Mouse (Mus musculus): ENCODE data around the gene Ypel3.

The Ypel3 gene

DNA sequence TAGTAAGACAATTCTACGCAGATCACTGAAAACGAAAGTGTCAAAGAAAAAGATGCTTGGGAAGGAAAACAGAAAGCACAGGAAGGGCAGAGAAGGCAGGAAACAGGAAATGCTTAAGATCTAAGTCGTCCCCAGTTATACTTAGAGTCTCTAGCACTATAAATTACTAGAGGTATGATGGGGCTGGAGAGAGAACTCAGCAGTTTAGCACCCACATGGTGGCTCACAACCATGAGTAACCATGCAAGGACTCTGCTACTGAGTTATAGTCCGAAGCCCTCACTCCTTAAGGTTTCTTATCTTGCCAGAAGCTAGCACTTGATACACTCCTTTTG lies 17.5 kb downstream of the Ypel3 start:
- no peak for DNase-seq

DNA sequence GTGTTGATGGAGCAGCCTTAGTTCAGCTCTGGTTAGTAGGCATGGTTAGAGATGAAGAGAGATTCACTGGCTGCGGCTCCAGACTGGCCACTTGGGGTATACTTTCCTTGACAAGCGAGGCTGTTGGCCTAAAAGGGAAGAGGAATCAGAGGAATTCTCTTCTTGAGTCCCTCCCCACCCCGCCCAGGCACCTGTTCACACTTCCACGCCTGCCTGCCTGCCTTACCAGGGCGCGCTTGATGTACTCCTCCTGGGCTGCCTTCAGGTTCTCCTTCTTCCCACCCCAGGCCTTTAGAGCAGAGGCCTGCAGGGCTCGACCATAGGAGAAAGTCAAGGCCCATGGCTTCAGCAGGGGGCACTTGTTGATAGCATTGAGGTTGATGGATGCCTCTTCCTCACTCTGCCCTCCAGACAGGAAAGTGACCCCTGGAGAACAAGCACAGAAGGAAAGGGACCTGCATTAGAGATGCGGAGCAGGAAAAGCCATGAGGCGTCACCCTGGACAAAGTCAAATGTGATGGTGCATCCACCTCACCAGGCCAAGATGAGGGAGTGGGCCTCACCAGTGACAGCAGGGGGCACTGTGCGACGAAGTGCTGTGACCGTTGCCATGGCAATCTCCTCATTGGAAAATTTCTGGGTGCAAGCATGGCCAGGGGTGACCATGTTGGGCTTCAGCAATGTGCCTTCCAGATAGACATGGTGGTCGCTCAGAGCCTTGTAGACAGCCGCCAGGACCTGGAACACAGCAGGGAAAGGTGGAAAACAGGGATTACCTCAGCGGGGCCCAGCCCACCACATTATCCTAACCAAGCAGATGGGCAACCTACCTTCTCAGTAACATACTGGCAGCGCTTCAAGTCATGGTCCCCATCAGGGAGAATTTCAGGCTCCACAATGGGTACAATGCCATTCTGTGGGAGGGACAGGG lies 18.9 kb downstream of the Ypel3 start:
- DNase-seq, result no peak

DNA sequence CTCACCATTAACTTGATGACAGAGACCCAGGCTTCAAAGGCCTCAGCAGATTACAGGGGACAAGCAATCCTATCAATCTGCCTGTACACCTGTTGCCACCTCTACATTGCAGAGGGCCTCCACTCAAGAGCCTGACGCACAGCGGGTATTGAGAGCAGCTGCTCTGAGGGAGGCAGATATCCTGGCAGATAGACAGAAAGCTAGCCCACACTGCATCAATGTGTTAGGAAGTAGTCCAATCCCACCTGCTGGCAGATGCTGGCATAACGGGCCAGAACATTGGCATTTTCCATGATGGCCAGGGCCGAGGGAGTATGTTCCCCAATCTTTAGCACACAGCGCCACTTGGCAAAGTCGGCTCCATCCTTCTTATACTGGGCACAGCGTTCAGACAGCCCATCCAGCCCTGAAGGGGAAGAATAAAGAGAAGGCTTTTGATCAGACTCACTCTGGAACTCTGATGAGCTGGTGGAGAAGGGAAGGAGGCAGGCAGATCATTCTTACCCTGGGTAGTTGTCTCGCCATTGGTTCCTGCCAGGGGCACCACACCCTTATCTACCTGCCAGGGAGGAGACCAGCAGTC lies 19.7 kb downstream of the Ypel3 start:
- DNase-seq, result peak; percentile 62 to 66

DNA sequence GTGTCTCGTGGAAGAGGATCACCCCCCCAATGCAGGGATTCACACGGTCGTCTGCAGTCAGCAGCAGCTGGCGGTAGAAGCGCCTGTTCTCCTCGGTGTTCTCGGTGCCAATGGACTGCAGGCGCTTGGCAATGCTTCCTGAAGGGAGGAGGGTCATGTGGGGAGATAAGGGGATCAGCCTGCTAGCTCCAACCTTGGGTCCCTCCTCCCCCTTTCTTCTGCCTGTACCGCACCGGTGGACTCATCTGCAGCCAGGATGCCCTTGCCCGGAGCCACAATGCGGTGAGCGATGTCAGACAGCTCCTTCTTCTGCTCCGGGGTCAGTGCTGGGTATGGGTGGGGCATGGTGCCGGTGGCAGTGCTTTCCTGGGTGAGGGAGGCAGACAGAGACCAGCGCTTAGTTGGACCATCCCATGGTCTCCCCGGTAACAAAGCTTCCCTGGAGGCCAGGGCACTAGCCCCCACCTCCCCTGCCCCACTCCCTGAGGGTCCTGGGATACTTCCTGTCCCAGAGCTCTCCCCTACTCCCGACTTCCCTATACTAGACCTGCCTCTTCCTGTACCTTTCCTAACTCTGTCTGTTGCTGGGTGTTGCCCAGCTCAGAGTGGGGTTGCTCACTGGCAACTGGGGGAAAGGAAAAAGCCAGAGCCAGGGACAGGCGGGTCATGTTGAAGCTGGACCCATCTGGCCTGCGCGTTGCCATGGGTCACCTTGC lies 20.8 kb downstream of the Ypel3 start, which contains the start of gene Fam57b:
Fam57b (plus strand) TSS at position 258 of the 716 bp plus-strand sequence.
- no peak for DNase-seq

DNA sequence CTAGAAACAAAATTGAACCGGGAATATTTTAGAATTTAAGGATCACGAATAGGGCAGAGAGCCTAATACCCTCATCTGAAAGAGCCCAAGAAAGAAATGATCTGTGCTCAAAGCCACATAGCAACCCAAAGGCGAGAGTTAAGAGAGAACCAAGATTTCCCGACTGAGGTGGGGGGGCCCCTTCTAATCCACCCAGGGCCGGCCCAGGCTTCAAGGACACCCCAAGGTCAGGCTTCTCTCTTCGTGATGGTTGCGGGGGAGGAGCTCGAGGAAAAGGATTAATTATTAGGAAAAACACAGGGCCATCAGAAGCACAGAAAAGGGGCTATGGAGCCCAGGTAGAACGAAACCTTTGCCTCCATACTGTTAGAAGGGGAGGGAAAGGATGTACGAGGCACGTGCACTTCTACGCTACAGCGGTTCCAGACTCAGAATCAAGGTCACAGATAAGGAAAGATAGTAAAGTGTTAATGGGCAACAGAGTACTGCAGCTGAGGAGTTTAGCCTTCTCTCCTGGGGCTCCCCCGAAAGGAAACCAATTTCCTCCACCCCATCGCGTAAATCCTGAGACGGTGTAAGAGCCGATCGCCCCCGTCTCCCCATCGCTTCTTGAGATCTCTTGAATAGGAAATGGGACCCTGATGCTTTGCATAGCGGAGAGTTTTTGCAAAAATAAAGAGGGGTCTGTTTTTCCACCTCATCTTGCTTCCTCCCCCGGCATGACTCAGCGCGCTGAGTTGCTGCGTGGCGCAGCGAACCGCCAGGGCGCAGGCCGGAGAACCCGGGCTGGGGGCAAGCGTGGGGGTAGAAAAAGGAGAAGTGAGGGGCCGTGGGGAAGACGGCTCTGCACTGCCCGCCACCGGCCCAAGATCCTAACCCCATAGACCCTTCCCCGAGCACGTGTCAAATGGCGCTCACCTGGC lies 21.6 kb downstream of the Ypel3 start:
- DNase-seq, result peak in 1 of 2 experiments; percentile 72

DNA sequence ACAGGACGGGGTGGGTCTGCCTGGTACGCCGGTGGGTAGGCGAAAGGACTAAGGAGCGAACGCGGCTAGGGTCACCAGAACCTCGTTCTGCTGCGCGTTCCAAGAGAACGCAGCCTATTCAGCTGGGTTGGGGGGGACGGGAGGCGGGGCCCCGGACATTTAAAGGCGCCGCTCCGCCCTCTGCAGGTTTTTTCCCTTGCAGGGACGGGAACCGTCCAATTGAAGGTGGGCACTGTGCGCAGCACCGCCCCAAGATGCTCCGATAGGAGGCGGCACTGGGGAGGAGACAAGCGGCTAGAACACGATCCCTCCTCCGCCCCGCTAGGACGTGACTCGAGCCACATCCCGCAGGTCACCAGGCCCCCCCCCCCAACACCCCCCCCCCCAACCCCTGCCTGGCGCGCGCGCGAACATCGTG lies 22.3 kb downstream of the Ypel3 start:
- DNase-seq, result peak; percentile 92 to 94

DNA sequence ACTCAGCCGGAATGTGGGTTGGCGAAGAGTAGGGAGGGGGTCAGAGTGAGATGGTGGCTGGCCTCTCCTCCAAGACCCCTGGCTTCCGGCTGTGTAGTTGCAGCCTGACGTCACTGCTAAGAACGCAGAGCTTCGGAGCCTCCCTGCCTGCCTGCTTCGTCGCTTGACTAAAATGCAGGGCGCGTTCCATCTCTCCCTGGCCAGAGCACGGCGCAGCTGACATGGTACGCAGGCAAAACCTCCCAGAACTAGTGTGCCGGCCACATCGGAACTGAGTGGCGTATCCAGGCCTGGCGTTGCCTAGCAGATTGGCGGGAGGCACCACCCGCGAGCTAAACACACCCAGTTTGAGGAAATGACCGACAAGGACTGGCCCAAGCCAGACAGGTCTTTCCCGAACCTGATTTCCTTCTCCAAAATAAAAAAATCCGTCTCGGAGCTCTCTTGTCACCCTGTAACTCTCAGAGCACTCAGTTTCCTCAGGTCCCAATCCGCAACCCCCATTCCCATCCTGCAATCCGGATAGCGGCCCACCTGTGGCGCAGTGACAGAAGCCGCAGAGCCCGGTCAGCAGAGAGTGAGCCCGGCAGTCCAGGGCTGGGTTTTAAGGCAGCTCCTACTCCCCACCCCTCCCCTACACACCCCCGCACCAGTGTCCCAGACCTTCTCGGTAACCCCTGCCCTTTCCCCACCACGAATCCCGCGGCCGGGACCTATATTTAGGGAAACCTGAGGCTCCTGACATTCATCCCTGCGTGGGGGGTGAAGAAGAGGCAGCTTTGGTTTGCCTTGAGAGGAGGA lies 22.9 kb downstream of the Ypel3 start:
- DNase-seq, result no peak

DNA sequence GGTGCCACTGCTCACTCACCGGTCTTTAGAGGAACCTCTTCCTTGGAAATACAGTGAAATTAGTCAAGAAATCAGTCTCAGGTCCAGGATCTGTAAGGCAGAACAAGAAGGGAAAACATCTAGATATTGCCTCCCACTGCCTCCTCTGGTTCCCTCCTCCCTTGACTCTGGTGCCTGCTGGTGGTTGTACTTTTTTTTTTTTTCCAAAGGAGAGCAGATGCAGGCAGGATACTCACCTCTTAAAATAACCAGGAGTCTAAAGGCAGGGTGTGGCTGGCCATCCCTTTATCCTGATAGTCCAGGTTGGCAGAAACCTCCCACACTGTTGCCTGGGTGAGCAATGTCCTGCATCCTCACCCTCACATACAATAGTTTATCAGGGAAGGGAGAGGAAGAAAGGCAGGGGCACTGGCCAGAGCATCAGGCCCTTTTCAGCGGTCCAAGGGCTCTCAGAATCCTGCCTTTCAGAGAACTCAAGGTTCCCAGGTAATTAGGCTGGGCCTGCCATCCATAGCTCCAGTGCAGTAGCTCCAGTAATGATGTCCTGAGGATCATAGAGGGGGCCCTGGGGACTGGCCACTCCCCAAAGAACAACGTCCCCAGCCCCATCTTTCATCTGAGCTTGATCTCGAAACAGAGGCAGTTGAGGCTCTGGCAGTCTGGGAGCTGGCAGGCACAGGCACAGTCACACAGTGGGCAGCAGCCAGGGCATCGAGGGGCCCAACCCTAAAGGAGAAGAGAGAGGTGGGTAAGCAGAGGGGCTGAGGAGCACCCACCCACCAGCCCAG lies 23.7 kb downstream of the Ypel3 start:
- DNase-seq, result no peak

DNA sequence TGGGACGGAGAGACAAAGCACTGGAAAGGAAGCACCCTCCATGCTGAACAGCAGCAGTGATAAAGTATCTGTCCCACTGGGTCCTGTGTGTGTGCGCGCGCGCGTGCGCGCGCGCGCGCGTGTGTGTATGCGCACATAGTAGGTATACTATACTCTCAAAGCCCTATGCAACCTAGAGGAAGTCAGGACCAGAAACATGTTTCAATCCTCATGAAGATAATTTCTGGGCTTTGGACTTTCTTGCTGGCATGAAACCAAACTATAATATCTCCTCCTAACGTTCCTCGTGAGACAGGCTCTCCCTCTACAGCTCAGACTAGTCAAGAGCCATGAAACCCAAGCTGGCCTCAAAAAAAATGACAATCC lies 24.3 kb downstream of the Ypel3 start:
- no peak for DNase-seq

DNA sequence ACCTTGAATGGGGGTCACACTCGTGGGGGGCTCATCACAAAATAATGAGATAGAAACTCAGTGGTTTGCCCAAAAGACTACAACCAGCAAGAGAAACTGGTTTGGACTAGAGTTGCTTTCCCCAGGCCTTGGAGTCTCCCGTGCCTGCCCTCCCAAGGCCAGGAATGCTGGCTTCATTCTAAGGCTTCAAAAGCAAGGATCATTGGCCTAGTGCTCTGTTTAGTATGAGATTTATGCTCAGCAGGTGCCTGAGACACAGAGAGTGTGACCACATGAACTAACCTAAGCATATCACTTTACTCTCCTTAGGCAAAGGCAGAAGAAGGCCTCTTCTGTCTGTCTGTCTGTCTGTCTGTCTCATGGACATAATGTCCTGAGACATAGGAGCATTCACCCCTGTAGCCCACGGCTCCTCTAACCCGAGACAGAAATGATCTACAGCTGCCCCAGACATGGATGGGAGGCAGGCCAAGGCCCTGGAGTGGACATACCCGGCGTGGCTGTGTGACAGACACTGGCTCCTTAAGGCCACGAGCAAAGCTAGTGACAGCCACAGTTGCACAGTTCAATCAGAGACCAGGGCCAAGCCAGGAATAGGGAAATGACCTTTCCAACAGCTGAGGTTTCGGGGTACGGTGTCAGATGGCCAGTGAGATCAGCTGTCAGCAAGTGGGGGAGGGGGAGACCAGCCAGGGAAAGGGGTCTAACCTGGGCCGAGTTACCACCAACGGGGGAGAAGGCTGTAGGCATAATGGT lies 25.6 kb downstream of the Ypel3 start:
- DNase-seq, result no peak

DNA sequence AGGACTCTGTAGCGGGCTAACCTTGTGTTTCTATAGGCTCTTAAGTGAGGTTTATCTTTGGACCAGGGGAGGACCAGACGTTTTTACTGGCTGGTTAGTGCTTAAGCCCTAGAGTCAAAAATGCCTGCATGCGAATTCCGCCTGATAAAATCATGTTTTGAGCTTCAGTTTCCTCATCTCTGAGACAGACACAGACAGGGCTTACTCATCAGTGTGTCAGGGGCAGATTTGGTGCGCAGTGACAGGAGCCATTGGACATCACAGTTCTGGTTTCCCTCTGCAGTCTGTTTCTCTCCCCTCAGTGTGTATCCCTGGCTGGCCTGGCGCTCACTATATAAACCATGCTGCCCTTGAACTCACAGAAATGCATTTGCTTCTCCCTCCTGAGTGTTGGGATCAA lies 26.4 kb downstream of the Ypel3 start:
- no peak for DNase-seq

DNA sequence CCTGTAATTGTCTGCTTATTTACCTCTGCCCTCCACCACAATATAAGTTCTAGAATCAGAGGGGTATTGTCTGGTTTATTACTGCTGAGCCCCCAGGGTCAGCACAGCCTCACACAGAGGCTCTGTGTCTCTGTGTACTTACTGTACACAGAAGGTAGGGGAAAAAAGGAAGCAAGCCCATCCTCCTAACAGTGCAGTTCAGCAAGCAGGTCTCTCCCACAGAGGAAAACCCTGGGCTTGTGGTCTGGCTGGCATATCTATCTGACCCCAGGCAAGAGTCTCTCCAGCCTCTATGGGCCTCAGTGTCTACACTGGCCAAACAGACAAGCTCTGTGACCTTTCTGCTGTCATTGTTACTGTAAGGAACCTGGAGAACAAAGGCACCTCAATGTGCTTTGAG lies 27.0 kb downstream of the Ypel3 start:
- no peak for DNase-seq

DNA sequence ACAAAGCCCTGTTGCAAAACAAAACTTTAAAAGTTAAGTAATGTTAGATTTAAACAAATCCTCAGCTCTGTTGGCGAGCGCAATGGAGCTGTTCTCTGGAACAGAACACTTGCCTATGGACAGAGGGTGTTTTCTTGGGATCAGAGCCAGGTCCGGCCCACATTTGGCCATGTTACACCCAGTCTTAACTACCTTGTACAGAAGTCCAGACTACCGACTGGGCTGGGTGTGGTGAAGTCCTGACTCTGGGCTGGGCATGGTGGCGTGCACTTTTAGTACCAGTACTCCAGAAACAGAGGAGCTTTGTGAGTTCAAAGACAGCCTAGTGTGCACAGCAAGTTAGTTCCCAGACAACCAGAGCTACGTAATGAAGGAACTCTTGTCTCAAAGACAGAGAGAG lies 30.2 kb downstream of the Ypel3 start:
- no peak for DNase-seq

DNA sequence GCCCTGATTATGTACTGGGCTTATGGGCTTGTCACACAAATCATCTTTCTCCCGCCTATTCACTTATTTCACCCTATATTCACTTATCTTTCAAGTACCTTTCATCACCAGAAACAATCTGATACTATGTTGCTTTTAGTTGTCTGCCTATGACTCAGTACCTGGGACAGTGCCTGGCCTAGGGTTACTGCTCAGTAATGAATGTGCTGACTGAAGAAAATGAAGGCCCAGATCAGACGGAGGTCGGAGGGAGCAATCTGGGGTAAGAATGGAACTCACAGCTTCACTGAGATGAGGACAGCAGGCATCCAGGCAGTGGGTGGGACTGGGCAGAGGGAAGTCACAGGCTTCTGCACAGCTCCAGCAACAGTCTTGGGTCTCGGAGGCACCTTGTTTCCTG lies 30.6 kb downstream of the Ypel3 start:
- no peak for DNase-seq

DNA sequence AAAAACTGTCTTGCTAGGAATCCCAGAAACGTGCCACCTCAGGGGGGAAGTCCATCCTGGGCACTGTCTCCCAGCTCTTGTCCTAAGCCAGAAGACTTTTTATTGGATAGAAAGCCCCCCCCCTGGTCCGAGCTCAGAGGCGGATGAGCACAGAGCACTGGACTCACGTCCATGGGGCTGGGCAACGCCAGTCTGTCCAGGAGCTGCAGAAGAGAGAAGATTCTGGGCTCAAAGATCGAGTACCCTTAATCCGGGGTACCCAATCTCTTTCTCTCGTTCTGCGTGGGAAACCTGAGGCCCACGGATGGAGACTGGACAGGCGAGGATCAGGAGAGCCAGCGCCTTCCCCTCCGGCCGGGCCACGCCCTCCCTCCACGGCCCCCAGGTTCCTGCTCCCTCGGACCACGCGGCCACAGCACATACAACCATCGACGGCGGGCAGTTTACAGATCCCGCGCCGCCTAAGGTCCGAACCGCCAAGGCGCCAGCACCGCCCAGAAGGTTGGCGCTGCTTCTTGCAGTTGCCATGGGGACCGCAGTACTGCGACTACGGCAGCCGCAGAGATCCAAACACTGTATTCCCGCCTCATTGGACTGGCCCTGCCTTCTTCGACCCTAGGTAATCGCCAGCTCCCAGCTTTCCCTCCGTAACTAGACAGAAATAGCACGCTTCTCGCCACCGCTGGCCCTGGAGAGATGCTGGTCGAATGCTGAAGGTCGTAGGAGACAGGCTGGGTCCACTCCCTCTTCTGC lies 32.1 kb downstream of the Ypel3 start:
- peak; percentile 37 to 38 for DNase-seq

DNA sequence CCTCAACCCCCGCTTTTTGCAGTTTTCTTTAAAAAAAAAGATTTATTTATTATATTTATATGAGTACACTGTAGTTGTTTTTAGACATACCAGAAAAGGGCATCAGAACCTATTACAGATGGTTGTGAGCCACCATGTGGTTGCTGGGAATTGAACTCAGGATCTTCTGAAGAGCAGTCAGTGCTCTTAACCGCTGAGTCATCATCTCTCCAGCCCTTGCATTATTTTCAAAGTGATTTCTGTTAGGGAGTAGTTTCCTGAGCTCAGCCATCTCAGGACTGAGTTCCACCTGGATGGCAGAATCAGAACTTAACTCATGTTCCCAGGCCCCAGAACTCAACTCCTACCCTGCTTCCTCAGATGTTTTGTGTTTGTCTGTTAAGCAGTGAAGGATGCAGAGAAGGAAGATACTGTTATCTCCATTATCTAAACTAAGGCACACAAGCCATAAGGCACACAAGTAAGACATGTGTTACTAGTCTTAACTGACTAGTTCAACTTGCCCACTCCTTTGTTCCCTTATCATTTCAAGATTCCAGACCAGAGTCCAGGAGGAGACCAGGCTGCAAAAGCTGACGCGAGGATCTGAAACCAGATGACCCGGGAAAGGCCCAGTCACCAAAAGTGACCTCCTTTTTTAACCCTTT lies 33.1 kb downstream of the Ypel3 start:
- DNase-seq, result no peak

DNA sequence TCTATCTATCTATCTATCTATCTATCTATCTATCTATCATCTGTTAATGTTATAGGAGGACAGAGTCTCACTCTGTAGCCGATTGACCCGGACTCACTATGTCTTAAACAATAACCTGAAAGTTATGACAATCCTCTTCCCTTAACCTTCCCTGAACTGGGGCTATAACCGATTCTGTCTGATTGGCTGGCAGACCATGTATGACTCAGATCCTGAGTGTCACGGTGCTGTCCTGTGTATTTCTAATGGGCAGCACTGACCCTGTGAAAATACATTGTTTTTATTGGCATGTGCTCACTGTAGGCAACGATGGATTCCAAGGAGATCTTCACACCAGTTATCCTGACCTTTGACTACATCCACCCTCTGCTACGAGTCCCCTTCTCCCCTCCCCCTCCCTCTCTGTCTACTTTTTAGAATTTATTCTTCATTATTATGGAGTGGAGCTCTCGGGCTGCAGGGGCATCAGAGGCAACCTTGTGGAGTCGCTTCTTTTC lies 39.0 kb downstream of the Ypel3 start:
- no peak for DNase-seq

DNA sequence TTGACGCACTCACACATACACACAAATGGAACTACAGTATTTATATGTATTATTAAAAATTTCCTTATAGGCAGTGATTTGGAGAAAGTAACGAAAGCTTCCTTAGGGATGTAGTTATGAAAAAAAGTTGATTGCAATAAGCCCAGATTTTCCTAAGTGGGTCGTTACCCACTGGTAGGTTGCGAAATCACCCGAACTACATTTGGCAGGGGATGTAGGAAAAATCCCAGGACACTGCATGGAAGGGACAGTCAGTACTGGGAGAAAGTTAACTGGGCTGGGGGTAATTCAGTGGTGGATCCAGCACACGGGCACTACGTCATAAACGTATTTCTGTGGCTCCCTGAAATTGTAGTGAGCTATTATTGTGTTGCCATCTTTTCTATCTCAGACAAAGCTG lies 39.7 kb downstream of the Ypel3 start:
- no peak for DNase-seq

DNA sequence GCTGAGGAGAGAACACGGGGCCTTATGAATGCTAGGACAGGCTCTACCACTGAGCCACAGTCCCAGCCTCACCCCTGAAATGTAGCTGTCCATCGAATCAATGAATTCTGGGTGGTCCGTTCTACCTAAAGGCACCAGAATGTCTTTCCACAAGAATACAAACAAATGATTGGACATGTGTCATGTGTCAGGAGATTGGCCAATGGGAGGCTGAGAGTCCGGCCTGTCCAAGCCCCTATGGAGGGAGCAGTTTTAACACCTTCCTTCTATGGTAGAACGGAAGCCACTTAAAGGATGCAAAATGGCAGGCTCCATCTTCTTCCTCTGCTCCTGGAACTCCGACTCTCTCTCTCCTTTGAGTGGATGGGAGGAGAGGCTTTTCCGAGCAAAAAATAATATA lies 40.8 kb downstream of the Ypel3 start:
- no peak for DNase-seq
